Mouse (Mus musculus) heart, embryonic 14.5 days (tissue): ENCODE results near the gene Man1c1. TPM values are rescaled to one million over a fixed set of nuclear protein-coding genes. Genes with fewer than 3 reads are reported as not detected.

Source experiments
- ATAC-seq: fragments of 200-750 bp; cut with Nextera tagmentation; 2 replicates; pipeline ENCODE4 v1.8.0; 2017; ENCODE audit warnings: low read depth, moderate TSS enrichment; ENCODE audit not compliant: insufficient number of reproducible peaks, insufficient read depth, low FRiP score
- H3K27ac ChIP-seq, 2 experiments: fragments of 200-500 bp in 1 of 2; fragments of 300-500 bp in 1 of 2; sonication (generic) in 1 of 2; replicated peaks in 1 of 2; 2 replicates each; pipeline ENCODE4 v1.5.1; 2012 to 2014; ENCODE audit warnings: low read depth in 2 of 2, low read length in 2 of 2, control low read depth in 1 of 2, mild to moderate bottlenecking in 1 of 2, mixed read lengths in 1 of 2; ENCODE audit not compliant: control insufficient read depth in 1 of 2, insufficient read depth in 1 of 2
- H3K27me3 ChIP-seq: fragments of 300-500 bp; sonication (generic); 2 replicates; pipeline ENCODE4 v1.6.1; 2014; ENCODE audit warnings: mild to moderate bottlenecking, low read length, control low read depth; ENCODE audit not compliant: control insufficient read depth, insufficient read depth
- H3K36me3 ChIP-seq: fragments of 300-500 bp; sonication (generic); 2 replicates; pipeline ENCODE4 v1.6.1; 2014; ENCODE audit warnings: mild to moderate bottlenecking, control low read depth, low read length, mixed read lengths; ENCODE audit not compliant: control insufficient read depth, insufficient read depth
- H3K4me1 ChIP-seq, 2 experiments: fragments of 200-500 bp in 1 of 2; fragments of 300-500 bp in 1 of 2; sonication (generic) in 1 of 2; 2 replicates each; pipeline ENCODE4 v1.6.1; 2012 to 2014; ENCODE audit warnings: low read length in 2 of 2, control low read depth in 1 of 2, mixed read lengths in 1 of 2; ENCODE audit not compliant: control insufficient read depth in 2 of 2, insufficient read depth in 2 of 2
- H3K4me2 ChIP-seq: fragments of 300-500 bp; sonication (generic); 2 replicates; pipeline ENCODE4 v1.6.1; 2014; ENCODE audit warnings: mild to moderate bottlenecking, low read length
- H3K4me3 ChIP-seq, 2 experiments: fragments of 200-500 bp in 1 of 2; fragments of 300-500 bp in 1 of 2; sonication (generic) in 1 of 2; 2 replicates each; pipeline ENCODE4 v1.5.1; 2012 to 2014; ENCODE audit warnings: low read length in 2 of 2, mild to moderate bottlenecking in 2 of 2, control low read depth in 1 of 2, low read depth in 1 of 2, moderate library complexity in 1 of 2; ENCODE audit not compliant: control insufficient read depth in 1 of 2, insufficient read depth in 1 of 2
- H3K9ac ChIP-seq: fragments of 300-500 bp; sonication (generic); 2 replicates; pipeline ENCODE4 v1.6.1; 2014; ENCODE audit warnings: mild to moderate bottlenecking, low read length
- H3K9me3 ChIP-seq: fragments of 300-500 bp; sonication (generic); 2 replicates; pipeline ENCODE4 v1.6.1; 2016; ENCODE audit warnings: low read length, control low read depth; ENCODE audit not compliant: control insufficient read depth
- WGBS: fragments of 180-500 bp; shearing (Covaris S2); extraction: QIAGEN DNeasy Blood & Tissue Kit; methylation state at CpG from one replicate; pipeline ENCODE4 v1.1.7; 2014; 5-methylcytosine and 5-hydroxymethylcytosine counted together
- polyA plus RNA-seq: library from polyadenylated mRNA; unstranded; fragments of >200 nt; fragmentation: Nextera tagmentation; extraction: Ambion mirVana; gene quantifications from 2 replicates; pipeline ENCODE4 v1.2.1, GENCODE M21; 2014

Gene Man1c1
- polyA plus RNA-seq, 1 experiment from 2014 or later = 7.8 TPM

- Histone ChIP-seq H3K27me3 (no peaks in the 10 kb centered on the region), H3K4me2 (no peak overlapping the region), H3K4me3 (no peak overlapping the region), H3K9ac (no peak overlapping the region), H3K9me3 (no peaks in the 10 kb centered on the region), H3K27ac (no peak overlapping the region), H3K36me3 (peaks cover 40% of the 10 kb centered on the region), H3K4me1 (peaks cover 23 to 31% of the 10 kb centered on the region in 2 experiments)
- 65% methylated on average over 21 of the region's 21 CpGs for WGBS
- ATAC-seq = no peak
Measured at GRCm38 (mm10) chr4:134749301-134750030, 45.4 kb upstream of the Man1c1 start.

- H3K9ac ChIP-seq = no peak overlapping the region
- H3K36me3 ChIP-seq = peaks cover 44% of the 10 kb centered on the region
- no peaks in the 10 kb centered on the region for H3K27me3 ChIP-seq
- H3K4me2 ChIP-seq = no peak overlapping the region
- ATAC-seq = no peak
- H3K4me1 ChIP-seq = peaks cover 10 to 18% of the 10 kb centered on the region in 2 experiments
- H3K4me3 ChIP-seq = no peak overlapping the region
- H3K9me3 ChIP-seq = no peaks in the 10 kb centered on the region
- 80% methylated on average over 16 of the region's 16 CpGs for WGBS
- no peak overlapping the region for H3K27ac ChIP-seq
Measured at GRCm38 (mm10) chr4:134745900-134746661, 42.0 kb upstream of the Man1c1 start.

- ATAC-seq = no peak
- Histone ChIP-seq H3K27me3 (no peaks in the 10 kb centered on the region), H3K4me2 (no peak overlapping the region), H3K9ac (no peak overlapping the region), H3K9me3 (no peaks in the 10 kb centered on the region), H3K4me1 (peaks cover 8 to 12% of the 10 kb centered on the region in 2 experiments), H3K4me3 (no peak overlapping the region), H3K27ac (peak overlapping the region in 1 of 2 experiments; percentile 21; a peak in 1 of 4 replicates), H3K36me3 (peaks cover 42% of the 10 kb centered on the region)
- WGBS = 48% methylated on average over 16 of the region's 16 CpGs
Measured at GRCm38 (mm10) chr4:134743881-134744633, 40.0 kb upstream of the Man1c1 start.

- Histone ChIP-seq H3K27ac (no peak overlapping the region), H3K27me3 (no peaks in the 10 kb centered on the region)
- 69% methylated on average over 8 of the region's 8 CpGs for WGBS
Measured at GRCm38 (mm10) chr4:134741949-134742348, 37.9 kb upstream of the Man1c1 start.

GRCm38 (mm10) chr4:134740186-134740585 is 36.1 kb upstream of the Man1c1 start:
- H3K4me2 ChIP-seq = no peak overlapping the region
- H3K4me1 ChIP-seq = peaks cover 8 to 12% of the 10 kb centered on the region in 2 experiments
- 91% methylated on average over 4 of the region's 4 CpGs for WGBS
- H3K9ac ChIP-seq = no peak overlapping the region
- no peak for ATAC-seq
- H3K27me3 ChIP-seq = no peaks in the 10 kb centered on the region
- H3K27ac ChIP-seq = no peak overlapping the region
- H3K9me3 ChIP-seq = no peaks in the 10 kb centered on the region
- H3K4me3 ChIP-seq = no peak overlapping the region
- peaks cover 5% of the 10 kb centered on the region; the same call in 1 of the 2 replicates for H3K36me3 ChIP-seq

More at GRCm38 (mm10) chr4:134741949-134742348, 37.9 kb upstream of the Man1c1 start:
- H3K4me2 ChIP-seq = no peak overlapping the region
- H3K36me3 ChIP-seq = peaks cover 23% of the 10 kb centered on the region
- no peak overlapping the region for H3K9ac ChIP-seq
- no peaks in the 10 kb centered on the region for H3K9me3 ChIP-seq
- no peak for ATAC-seq
- H3K4me3 ChIP-seq = no peak overlapping the region
- peaks cover 8 to 12% of the 10 kb centered on the region in 2 experiments for H3K4me1 ChIP-seq

- Histone ChIP-seq H3K4me1 (peaks cover 10 to 15% of the 10 kb centered on the region in 2 experiments), H3K9me3 (no peaks in the 10 kb centered on the region), H3K27ac (no peak overlapping the region), H3K36me3 (peaks cover 4% of the 10 kb centered on the region; the same call in 1 of the 2 replicates), H3K4me2 (no peak overlapping the region), H3K4me3 (no peak overlapping the region), H3K27me3 (no peaks in the 10 kb centered on the region), H3K9ac (no peak overlapping the region)
- 75% methylated on average over 3 of the region's 3 CpGs for WGBS
- no peak for ATAC-seq
Measured at GRCm38 (mm10) chr4:134739530-134739929, 35.4 kb upstream of the Man1c1 start.

GRCm38 (mm10) chr4:134737365-134737910 is 33.3 kb upstream of the Man1c1 start:
- Histone ChIP-seq H3K4me1 (peaks cover 9 to 18% of the 10 kb centered on the region in 2 experiments), H3K4me3 (no peak overlapping the region), H3K36me3 (no peaks in the 10 kb centered on the region), H3K9ac (no peak overlapping the region), H3K27ac (no peak overlapping the region), H3K4me2 (no peak overlapping the region), H3K27me3 (no peaks in the 10 kb centered on the region), H3K9me3 (no peaks in the 10 kb centered on the region)
- WGBS = 70% methylated on average over 14 of the region's 14 CpGs
- no peak for ATAC-seq
